Mouse (Mus musculus): ENCODE data around the gene 2010111I01Rik.

The 2010111I01Rik gene

GRCm38 (mm10) chr13:63316407-63316806 is 351.7 kb downstream of the 2010111I01Rik start:
- DNase-seq (ENCODE audit: low spot score), result no peak

- DNase-seq (ENCODE audit: low spot score), result no peak
These were observed 353.0 kb downstream of the 2010111I01Rik start for GRCm38 (mm10) chr13:63317681-63318104.

- DNase-seq (ENCODE audit: low spot score), result no peak
These were observed 355.1 kb downstream of the 2010111I01Rik start for GRCm38 (mm10) chr13:63319814-63320213.

- DNase-seq (ENCODE audit: low spot score), result peak; percentile 46
These were observed 357.0 kb downstream of the 2010111I01Rik start for GRCm38 (mm10) chr13:63321689-63322088.

GRCm38 (mm10) chr13:63322756-63323155 is 358.1 kb downstream of the 2010111I01Rik start:
- DNase-seq (ENCODE audit: low spot score), result no peak

GRCm38 (mm10) chr13:63323286-63324075 is 358.8 kb downstream of the 2010111I01Rik start:
- no peak for DNase-seq (ENCODE audit: low spot score)

GRCm38 (mm10) chr13:63324311-63324710 is 359.6 kb downstream of the 2010111I01Rik start:
- DNase-seq (ENCODE audit: low spot score), result peak; percentile 67

- DNase-seq (ENCODE audit: low spot score), result peak; percentile 38
These were observed 360.5 kb downstream of the 2010111I01Rik start for GRCm38 (mm10) chr13:63324978-63325848.

GRCm38 (mm10) chr13:63326015-63326414 is 361.3 kb downstream of the 2010111I01Rik start:
- DNase-seq (ENCODE audit: low spot score), result no peak

GRCm38 (mm10) chr13:63330236-63330860 is 365.7 kb downstream of the 2010111I01Rik start:
- DNase-seq (ENCODE audit: low spot score), result peak; percentile 58

- DNase-seq (ENCODE audit: low spot score), result peak; percentile 86
These were observed 366.7 kb downstream of the 2010111I01Rik start for GRCm38 (mm10) chr13:63331379-63331778.

- peak; percentile 84 for DNase-seq (ENCODE audit: low spot score)
These were observed 368.0 kb downstream of the 2010111I01Rik start for GRCm38 (mm10) chr13:63332576-63333300.

- DNase-seq (ENCODE audit: low spot score), result peak; percentile 68
These were observed 370.9 kb downstream of the 2010111I01Rik start for GRCm38 (mm10) chr13:63335421-63336134.

- no peak for DNase-seq (ENCODE audit: low spot score)
These were observed 371.6 kb downstream of the 2010111I01Rik start for GRCm38 (mm10) chr13:63336335-63336734.

GRCm38 (mm10) chr13:63337239-63337960 is 372.7 kb downstream of the 2010111I01Rik start:
- no peak for DNase-seq (ENCODE audit: low spot score)

GRCm38 (mm10) chr13:63339946-63340345 is 375.3 kb downstream of the 2010111I01Rik start:
- no peak for DNase-seq (ENCODE audit: low spot score)

- no peak for DNase-seq (ENCODE audit: low spot score)
These were observed 378.1 kb downstream of the 2010111I01Rik start for GRCm38 (mm10) chr13:63342781-63343180.

- DNase-seq (ENCODE audit: low spot score), result no peak
These were observed 379.8 kb downstream of the 2010111I01Rik start for GRCm38 (mm10) chr13:63344481-63344880.

GRCm38 (mm10) chr13:63345476-63346225 is 381.0 kb downstream of the 2010111I01Rik start:
- DNase-seq (ENCODE audit: low spot score), result no peak
